Mouse (Mus musculus) kidney, postnatal 4 days (tissue): ENCODE data around the gene Cdiptos.
A peak's percentile ranks its signal among the peaks of the same experiment; 100 is the strongest.

Experiments used
- DNase-seq, 2 experiments: peaks; one replicate each; pipeline ENCODE4 v3.0.0; 2021; ENCODE audit warnings: mixed read lengths in 2 of 2

Gene Cdiptos

DNA sequence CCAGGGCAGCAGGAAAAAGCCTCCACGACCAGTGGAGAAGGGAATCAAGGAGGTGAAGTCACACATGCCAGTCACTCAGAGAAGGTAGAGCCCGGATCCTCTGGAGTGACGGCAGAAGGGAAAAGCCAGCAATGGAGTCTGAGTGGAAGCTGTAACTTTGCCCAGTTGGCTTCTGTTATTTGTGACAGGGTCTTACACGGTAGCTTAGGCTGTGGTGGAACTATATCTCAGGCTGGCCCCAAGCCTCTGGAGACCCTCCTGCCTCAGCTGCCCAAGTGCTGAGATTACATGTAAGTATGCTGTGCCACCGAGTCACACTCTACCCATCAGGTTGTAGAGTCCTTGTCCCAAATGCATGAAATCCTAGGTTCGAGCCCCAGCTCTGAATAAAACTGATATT, 37.5 kb upstream of the Cdiptos start:
- DNase-seq = no peak

- no peak for DNase-seq
Measured at GRCm38 (mm10) chr7:127012845-127013244, 36.9 kb upstream of the Cdiptos start.

DNA sequence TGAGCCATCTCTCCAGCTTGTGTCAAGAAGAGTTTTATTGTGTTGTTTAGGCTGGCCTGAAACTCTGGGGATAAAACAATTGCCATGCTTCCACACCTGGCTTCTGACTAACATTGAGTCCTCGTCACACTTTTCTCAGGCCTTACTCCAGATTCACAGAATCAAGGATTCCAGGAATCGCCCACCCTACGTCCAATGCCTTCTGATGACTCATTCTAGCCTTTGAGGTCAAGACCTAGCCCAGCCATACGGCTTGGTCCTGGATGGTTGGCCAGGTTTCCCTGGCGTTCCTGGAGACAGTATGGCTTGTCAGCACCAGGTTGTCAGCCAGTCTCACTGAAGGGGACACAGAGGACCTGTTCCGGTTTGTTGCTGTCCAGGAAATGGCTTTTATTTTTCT, 36.5 kb upstream of the Cdiptos start:
- DNase-seq = no peak

DNA sequence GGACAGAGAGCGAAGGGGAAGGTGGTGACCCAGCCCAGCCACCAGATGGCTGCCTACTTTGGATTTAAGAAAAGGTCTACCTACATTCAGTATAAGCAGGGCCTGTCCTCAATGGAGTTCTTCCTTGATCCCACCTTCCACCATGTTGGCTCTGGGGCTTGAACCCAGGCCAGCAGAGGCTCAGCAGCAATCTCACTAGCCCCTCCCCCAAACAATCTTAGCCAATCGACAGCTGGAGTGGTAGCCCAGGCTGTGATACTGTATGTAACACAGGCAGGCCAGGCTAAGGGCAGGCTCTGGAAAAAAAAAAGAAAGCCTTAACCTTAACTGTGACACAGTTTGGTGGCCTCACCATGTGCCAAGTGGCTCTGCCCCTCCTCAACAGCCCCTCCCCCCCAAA, 35.8 kb upstream of the Cdiptos start:
- DNase-seq = no peak

GRCm38 (mm10) chr7:127011051-127011450, 35.2 kb upstream of the Cdiptos start:
- no peak for DNase-seq

DNA sequence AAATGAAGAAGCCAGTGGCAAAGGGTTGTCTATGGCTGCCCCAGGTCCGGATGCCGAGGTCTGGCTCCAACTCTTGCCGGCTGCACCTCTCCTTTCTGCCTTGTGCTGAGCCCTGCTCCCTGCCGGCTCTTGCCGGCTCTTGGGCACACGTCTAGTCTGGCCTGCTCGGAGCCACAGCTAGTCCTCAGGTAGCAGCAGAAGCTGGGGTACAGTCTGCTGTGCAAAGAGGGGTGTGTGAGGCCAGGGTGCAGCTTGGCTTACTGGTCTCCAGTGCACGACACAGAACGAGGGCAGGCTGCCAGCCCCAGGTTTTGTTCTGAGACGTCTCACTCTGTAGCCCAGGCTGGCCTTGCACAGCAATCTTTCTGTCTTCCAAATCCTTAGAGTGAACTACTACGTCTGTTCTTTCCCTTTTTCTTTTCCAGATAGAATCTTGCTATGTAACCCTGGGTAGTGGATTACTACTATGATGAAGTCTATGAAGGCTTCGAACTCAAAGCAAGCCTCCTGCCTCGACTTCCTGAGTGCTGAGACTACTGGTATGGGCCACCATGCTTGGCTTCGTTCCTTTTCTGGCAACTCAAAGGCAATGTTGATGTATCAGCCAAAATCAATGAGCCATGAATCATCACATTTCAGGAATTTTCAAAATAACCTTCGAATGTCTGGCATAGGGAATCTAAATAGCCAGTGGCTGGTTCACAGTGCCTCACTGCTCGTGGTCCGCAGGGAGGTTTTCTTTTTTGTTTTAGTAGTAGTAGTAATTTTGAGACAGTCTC, 33.6 kb upstream of the Cdiptos start:
- DNase-seq = no peak

DNA sequence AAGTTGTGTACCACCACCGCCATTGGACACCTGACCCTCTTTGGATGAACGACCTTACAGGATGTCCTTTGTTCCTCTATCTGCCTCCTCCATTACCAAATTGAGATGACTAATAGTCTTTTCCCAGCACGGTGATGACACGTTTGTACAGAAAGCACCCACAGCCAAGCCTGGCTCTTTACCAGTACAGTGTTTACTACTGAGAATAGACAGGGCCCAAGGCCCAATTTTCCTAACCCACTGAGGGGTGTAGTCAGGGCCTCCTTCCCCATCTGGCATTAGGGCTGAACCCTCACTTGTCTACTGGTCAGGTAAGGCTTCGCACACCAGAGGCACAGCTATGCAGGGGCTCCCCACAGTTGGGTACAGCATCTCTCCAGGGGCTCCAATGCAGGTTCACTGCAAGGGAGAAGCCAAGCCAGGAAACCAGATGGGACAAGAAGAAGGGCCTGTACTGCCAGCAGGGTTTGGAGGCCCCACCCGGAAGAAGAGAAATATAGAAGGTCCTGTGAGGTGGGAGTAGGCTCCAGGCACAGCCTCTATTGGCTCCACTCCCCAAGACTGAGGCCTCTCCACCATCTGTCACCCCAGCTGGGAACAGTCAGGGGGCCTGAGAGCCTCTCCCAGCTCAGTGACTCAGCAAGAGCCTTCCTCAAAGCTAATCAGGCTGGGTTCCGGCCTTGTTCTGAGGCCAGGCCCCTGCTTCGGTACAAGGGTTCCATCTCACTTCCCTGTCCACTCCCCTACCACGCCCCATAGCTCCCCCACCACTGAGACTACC, 32.5 kb upstream of the Cdiptos start:
- peak; percentile 79 to 85 for DNase-seq

- DNase-seq = no peak
Measured at GRCm38 (mm10) chr7:127007313-127008024, 31.6 kb upstream of the Cdiptos start.

GRCm38 (mm10) chr7:127004122-127004875, 28.4 kb upstream of the Cdiptos start:
- DNase-seq = no peak

GRCm38 (mm10) chr7:127003620-127004019, 27.7 kb upstream of the Cdiptos start:
- no peak for DNase-seq

GRCm38 (mm10) chr7:126999568-126999967, 23.7 kb upstream of the Cdiptos start:
- no peak for DNase-seq

DNA sequence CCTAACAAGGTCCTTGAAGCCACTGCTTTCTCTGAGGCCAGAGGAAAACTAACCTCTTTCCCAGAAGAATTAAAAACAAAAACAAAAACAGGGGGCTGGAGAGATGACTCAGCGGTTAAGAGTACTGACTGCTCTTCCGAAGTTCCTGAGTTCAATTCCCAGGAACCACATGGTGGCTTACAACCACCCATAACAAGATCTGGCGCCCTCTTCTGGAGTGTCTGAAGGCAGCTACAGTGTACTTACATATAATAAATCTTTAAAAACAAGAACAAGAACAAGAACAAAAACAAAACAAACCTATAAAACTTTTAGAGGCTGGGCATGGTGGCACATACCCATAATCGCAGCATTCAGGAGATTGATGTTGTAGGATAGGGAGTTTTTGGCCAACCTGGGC, 20.6 kb upstream of the Cdiptos start:
- peak in 1 of 2 experiments; percentile 31 for DNase-seq

DNA sequence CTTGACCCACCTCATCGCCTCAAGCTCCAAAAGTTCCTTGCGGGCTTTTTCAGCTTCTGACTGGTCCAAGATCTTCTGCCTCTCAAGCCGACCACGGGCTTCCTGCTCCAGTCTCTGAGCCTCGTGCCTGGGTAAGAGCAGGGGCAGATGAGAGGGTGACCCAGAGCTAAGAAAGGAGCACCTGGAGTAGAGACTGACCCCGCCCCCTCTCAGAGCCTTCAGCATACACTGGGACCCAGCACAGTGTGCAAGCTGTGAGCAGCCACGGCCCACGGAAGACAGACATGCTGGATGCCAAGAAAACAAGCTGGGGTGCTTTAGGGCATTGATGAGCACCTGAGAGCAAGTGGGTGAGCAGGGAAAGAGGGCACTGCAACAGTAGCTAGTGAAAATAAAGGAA, 12.9 kb upstream of the Cdiptos start:
- DNase-seq = no peak

- peak; percentile 72 to 82 for DNase-seq
Measured at GRCm38 (mm10) chr7:126986319-126986718, 10.4 kb upstream of the Cdiptos start.

DNA sequence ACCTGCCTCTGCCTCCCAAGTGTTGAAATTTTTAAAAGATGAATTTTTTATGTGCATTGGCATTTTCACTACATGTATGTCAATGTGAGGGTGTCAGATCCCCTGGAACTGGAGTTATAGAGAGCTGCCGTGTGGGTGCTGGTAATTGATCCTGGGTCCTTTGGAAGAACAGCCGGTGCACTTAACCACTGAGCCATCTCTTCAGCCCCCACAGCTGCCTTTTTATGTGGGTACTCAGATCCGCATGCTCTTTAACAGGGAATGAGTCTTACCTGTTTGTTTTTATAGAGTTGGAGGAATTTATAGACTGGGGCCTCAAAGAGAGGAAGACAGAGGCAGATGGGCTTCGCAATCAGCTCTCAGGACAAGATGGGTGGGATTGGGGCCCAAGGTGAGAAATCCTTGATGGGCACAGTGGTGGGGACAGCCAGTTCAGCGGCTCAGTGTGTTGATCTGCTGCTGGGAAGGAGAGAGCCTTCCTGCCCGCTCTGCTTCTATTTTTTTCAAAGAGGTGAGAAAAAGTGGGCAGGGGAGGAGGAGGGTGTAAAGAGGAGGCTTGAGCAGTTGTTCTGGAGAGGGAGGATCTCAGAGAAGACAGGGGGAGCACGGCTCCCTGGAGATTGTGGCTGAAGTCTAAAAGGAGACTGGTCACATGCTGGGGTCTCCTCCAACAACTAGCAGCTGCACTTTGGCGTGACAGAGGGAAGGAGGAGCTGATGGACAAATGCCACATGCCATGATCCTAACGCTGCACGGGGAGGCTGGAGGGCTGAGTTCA, 9.0 kb upstream of the Cdiptos start:
- no peak for DNase-seq

DNA sequence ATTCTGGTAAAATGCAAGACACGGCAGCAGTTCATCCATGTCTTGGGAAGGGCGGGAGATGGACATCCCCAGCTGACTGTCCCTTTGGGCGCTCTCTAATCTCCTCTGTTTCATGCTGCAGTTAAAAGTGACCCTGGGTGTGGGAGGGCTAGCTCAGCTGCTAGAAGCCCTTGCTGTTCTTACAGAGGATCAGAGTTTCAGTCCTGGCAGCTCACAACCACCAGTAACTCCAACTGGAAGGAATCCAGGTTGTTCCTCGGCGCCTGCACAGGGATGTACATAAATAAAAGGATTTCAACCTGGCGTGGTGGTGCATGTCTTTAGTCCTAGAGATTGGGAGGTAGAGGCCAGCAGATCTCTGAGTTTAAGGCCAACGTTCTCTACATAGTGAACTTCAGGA, 7.2 kb upstream of the Cdiptos start:
- DNase-seq = no peak

DNA sequence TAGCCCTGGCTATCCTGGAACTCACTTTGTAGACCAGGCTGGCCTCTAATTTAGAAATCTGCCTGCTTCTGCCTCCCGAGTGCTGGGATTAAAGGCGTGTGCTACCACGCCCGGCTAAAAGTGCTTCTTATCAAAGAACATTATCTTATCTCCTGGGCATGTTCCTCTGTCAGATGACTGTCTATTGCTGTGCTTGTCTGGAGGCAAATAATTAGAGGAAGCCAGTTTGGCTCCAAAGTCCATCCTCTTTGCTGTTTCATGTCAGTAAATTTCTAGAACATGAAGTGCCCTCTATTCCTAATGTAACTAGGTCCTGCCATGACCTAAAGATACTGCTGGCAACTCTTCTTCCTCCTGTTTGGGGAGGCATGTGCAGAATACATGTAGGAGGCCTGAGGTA, 6.2 kb upstream of the Cdiptos start:
- no peak for DNase-seq

DNA sequence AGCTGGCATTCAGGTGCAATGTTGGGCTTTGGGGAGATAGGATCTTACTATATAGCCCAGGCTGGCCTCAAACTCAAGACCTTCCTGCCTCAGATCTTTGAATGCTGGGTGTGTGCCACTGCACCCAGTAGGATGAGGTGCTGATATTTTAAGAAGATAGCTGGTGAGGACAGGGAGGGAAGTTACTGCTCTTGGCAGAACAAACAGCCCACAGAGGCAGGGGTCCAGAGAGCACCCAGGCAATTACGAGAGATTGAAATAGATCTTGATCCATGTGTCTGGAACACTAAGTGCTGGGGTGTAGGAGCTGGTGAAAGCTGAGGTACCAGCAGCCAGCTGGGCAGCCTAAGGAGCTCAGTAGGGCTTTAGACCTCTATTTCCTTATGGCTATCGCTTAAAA, 5.7 kb upstream of the Cdiptos start:
- no peak for DNase-seq

GRCm38 (mm10) chr7:126978841-126979240, 2.9 kb upstream of the Cdiptos start:
- DNase-seq = no peak

DNA sequence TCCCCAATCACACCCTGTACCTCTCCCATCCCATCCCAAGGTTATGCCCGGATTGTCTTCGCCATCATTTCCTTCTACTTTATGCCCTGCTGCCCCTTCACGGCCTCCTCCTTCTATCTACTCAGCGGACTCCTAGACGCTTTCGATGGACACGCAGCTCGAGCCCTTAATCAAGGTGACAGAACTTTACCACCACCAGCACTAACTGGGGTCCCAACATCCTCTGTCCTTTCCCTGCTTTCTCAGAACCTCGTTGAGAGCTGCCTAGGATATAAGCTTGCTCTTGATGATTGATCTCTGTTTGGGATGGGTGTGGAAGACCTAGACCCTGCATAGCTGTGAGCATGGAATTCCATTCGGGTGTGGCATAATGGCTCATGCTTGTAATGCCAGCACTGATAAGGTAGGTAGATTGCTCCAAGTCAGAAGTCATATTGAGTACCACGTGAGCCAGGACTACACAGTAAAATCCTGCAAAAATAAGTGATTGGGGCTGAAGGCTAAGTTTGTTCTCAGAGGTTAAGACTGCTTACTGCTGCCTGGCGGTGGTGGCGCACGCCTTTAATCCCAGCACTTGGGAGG, 1.1 kb upstream of the Cdiptos start:
- DNase-seq = no peak

DNA sequence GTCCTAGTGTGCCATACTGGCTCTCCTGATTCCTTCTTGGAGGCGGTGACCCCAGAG, 177 bp downstream of the Cdiptos start, which contains the start of gene Cdipt:
TSS of gene Cdipt (plus strand) at position 22 of the 57 bp plus-strand sequence.
- DNase-seq = no peak

DNA sequence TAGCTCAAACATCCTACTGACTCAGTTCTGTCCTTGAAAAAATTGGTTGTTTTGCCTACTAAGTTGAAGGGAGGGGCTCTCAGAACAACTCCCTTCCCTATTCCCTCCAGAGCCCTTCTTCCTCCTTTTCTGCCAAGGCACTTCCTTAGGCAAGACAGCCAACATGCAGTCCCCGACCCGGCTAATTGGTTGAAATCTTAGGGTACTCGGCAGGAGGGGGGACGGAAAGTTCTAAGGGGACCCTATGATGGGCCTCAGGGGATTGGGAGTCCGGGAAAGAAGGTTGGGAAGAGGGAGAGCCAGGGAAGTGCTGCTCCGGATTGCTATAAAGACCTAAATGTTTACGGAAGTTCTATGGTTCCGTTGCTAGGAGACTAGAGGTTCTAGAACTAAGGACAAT, 405 bp downstream of the Cdiptos start:
- no peak for DNase-seq
